In the genomic region with DNA sequence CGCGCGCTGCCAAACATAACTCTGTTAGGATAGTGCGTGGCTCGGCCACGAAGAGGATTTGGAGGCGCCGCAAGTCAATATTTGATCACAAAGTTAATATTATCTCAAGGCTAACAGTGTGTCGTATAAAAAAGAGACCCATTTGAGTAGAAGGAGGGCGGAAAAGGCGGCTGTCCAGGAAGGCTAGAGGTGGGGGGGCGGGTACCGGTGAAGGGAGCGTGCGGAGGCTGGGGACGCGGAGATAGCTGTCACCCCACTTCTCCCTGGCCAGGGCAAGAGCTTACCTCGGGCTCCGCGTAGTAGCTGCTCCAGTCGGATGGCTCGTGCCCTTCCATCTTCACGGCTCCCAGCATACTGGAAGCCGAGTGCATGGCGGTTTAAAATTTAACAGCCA, we compare ENCODE assay signal across 8 mouse cellular contexts. TPM values are rescaled to one million over a fixed set of nuclear protein-coding genes. Genes with fewer than 3 reads are reported as not detected.
DNase-seq lines count a peak whose midpoint lies in the region; ATAC-seq and TF ChIP-seq lines count a peak whose summit lies in the region.

No protein-coding gene starts in this region.

- H3K27ac ChIP-seq in heart, embryonic 15.5 days: no peak overlapping the region
- no peak overlapping the region for H3K27ac ChIP-seq in forebrain, embryonic 14.5 days (ENCODE audit: low read depth, low read length)
- no peak overlapping the region for H3K27ac ChIP-seq in limb, embryonic 15.5 days
- no peak overlapping the region for H3K27ac ChIP-seq in neural tube, embryonic 12.5 days
- H3K27ac ChIP-seq in cerebellum, adult 2 months (ENCODE audit: insufficient read depth, low read length): no peak overlapping the region

- TF ChIP-seq POLR2A in cerebellum, adult 2 months (IDR thresholded peaks at IDR 0.05; ENCODE audit: borderline replicate concordance, insufficient read depth, low read length): no peak

- H3K9ac ChIP-seq in heart, embryonic 15.5 days: no peak overlapping the region
- H3K9ac ChIP-seq in forebrain, embryonic 14.5 days (ENCODE audit: low read length): no peak overlapping the region
- no peak overlapping the region for H3K9ac ChIP-seq in limb, embryonic 15.5 days
- peak overlapping the region; percentile 29; the same call in 1 of the 2 replicates for H3K9ac ChIP-seq in neural tube, embryonic 12.5 days

- H3K9me3 ChIP-seq in heart, embryonic 15.5 days (replicated peaks): no peaks in the 10 kb centered on the region
- H3K9me3 ChIP-seq in forebrain, embryonic 14.5 days (replicated peaks; ENCODE audit: control insufficient read depth, low read length): no peaks in the 10 kb centered on the region
- no peaks in the 10 kb centered on the region for H3K9me3 ChIP-seq in limb, embryonic 15.5 days
- H3K9me3 ChIP-seq in neural tube, embryonic 12.5 days: no peaks in the 10 kb centered on the region

- peaks cover 46% of the 10 kb centered on the region for H3K4me1 ChIP-seq in heart, embryonic 15.5 days (replicated peaks)
- no peaks in the 10 kb centered on the region for H3K4me1 ChIP-seq in forebrain, embryonic 14.5 days (ENCODE audit: control insufficient read depth, insufficient read depth, low read length)
- H3K4me1 ChIP-seq in limb, embryonic 15.5 days: peaks cover 47% of the 10 kb centered on the region
- no peaks in the 10 kb centered on the region for H3K4me1 ChIP-seq in neural tube, embryonic 12.5 days
- H3K4me1 ChIP-seq in cerebellum, adult 2 months (ENCODE audit: control insufficient read depth, insufficient read depth, low read length): no peaks in the 10 kb centered on the region; the same call in 1 of the 2 replicates

- H3K4me2 ChIP-seq in heart, embryonic 15.5 days: peak overlapping the region; percentile 72
- H3K4me2 ChIP-seq in forebrain, embryonic 14.5 days (ENCODE audit: low read length): no peak overlapping the region
- H3K4me2 ChIP-seq in limb, embryonic 15.5 days: peak overlapping the region; percentile 67
- peak overlapping the region; percentile 40 for H3K4me2 ChIP-seq in neural tube, embryonic 12.5 days (replicated peaks)

- no peak for TF ChIP-seq CTCF in cerebellum, adult 2 months (IDR thresholded peaks at IDR 0.05; ENCODE audit: borderline replicate concordance, insufficient read depth, low read depth, low read length)

- intact Hi-C loops in heart, postnatal 25 days (cut with DNase I): loop anchor here (10.0 kb wide), 1 partner anchor 851 kb away; the partner anchor contains the start of gene Nkx2-2

- DNase-seq in heart, postnatal 25 days (ENCODE audit: low spot score): no peak
- DNase-seq in forebrain, embryonic 14.5 days (ENCODE audit: low spot score): no peak
- DNase-seq in spleen, postnatal 36 days (ENCODE audit: low spot score in 2 of 2): no peak
- no peak for DNase-seq in cerebellum, adult 9-10 months
- no peak for DNase-seq in cerebellum, adult 2 months

- peaks cover 100% of the 10 kb centered on the region for H3K27me3 ChIP-seq in heart, embryonic 15.5 days
- H3K27me3 ChIP-seq in forebrain, embryonic 14.5 days (replicated peaks; ENCODE audit: control insufficient read depth, insufficient read depth, low read length): peaks cover 98% of the 10 kb centered on the region
- H3K27me3 ChIP-seq in limb, embryonic 15.5 days: peaks cover 100% of the 10 kb centered on the region
- peaks cover 100% of the 10 kb centered on the region for H3K27me3 ChIP-seq in neural tube, embryonic 12.5 days (replicated peaks)
- peaks cover 8% of the 10 kb centered on the region; the same call in 1 of the 2 replicates for H3K27me3 ChIP-seq in cerebellum, adult 2 months (ENCODE audit: control insufficient read depth, insufficient read depth, low read length)

- under 1% methylated on average over 24 of the region's 25 CpGs for WGBS in heart, embryonic 15.5 days
- under 1% methylated on average over 25 of the region's 25 CpGs for WGBS in forebrain, embryonic 14.5 days
- 1% methylated on average over 25 of the region's 25 CpGs for WGBS in limb, embryonic 15.5 days
- under 1% methylated on average over 25 of the region's 25 CpGs for WGBS in neural tube, embryonic 12.5 days
- WGBS in cerebellum, adult 2 months: under 1% methylated on average over 25 of the region's 25 CpGs

- ATAC-seq in heart, embryonic 15.5 days (replicated peaks; ENCODE audit: insufficient number of reproducible peaks, insufficient read depth, low FRiP score, low read depth): no peak
- ATAC-seq in forebrain, embryonic 14.5 days: no peak
- ATAC-seq in limb, embryonic 15.5 days (ENCODE audit: insufficient number of reproducible peaks, low FRiP score, low TSS enrichment, low read depth): no peak
- ATAC-seq in neural tube, embryonic 12.5 days (ENCODE audit: low FRiP score, low read depth): no peak

- peak overlapping the region; percentile 50 for H3K4me3 ChIP-seq in heart, embryonic 15.5 days
- 0 out of 2 replicates have a peak overlapping the region, but pooled peaks have one; percentile 19 for H3K4me3 ChIP-seq in forebrain, embryonic 14.5 days (ENCODE audit: low read depth, low read length)
- H3K4me3 ChIP-seq in limb, embryonic 15.5 days: peak overlapping the region; percentile 39
- H3K4me3 ChIP-seq in neural tube, embryonic 12.5 days: no peak overlapping the region
- no peak overlapping the region for H3K4me3 ChIP-seq in cerebellum, adult 2 months (replicated peaks; ENCODE audit: insufficient read depth, low read depth, low read length)

- H3K36me3 ChIP-seq in heart, embryonic 15.5 days: no peaks in the 10 kb centered on the region
- H3K36me3 ChIP-seq in forebrain, embryonic 14.5 days (ENCODE audit: control insufficient read depth, insufficient read depth, low read length): no peaks in the 10 kb centered on the region
- H3K36me3 ChIP-seq in limb, embryonic 15.5 days: no peaks in the 10 kb centered on the region
- no peaks in the 10 kb centered on the region for H3K36me3 ChIP-seq in neural tube, embryonic 12.5 days

RNA-seq across cellular contexts. Expression of gene Foxa2, which starts 1.2 kb away (rescaled TPM):
- 0.55 and 2.3 TPM in 2 replicates for polyA plus RNA-seq in heart, embryonic 15.5 days (2015; fragmentation: Nextera tagmentation; extraction: Ambion mirVana)
- total RNA-seq in heart, postnatal 25 days (2021): not detected
- 0.13 and 0.38 TPM in 2 replicates for polyA plus RNA-seq in forebrain, embryonic 14.5 days (2014; fragmentation: Nextera tagmentation; extraction: Ambion mirVana)
- 0.09 and 0.19 TPM in 2 replicates for polyA plus RNA-seq in limb, embryonic 15.5 days (2015; fragmentation: Nextera tagmentation; extraction: Ambion mirVana)
- 3.1 TPM in 2 replicates for polyA plus RNA-seq in neural tube, embryonic 12.5 days (2016; fragmentation: Nextera tagmentation; extraction: Ambion mirVana)
- polyA plus RNA-seq in cerebellum, adult 2 months (2012; rRNA removed): not detected in 2 replicates

Comparison
In these comparisons a context has a peak if more than half of its experiments do, and no peak if none do; other contexts are left out.
1. H3K4me3 ChIP-seq: peak in heart, embryonic 15.5 days (single experiment), forebrain, embryonic 14.5 days (single experiment) and limb, embryonic 15.5 days (single experiment); none in neural tube, embryonic 12.5 days (single experiment) and cerebellum, adult 2 months (single experiment).